ENCODE assay signal across 16 mouse cellular contexts in genomic region chr13:43132859-43133258, GRCm38 (mm10). TPM values are rescaled to one million over a fixed set of nuclear protein-coding genes. Genes with fewer than 3 reads are reported as not detected.
A peak's percentile ranks its signal among the peaks of the same experiment; 100 is the strongest.
DNase-seq lines count a peak whose midpoint lies in the region; ATAC-seq and TF ChIP-seq lines count a peak whose summit lies in the region.
"Had no signal": no experiment of that assay in that cellular context is flagged by ENCODE, and none has a peak within 500 bp of the region (broad histone marks: within the 10 kb centered on the region; RNA-seq: fewer than 3 reads in every experiment).

No protein-coding gene starts in this region.

- H3K36me3 ChIP-seq in hindbrain, embryonic 10.5 days, result peaks cover 9% of the 10 kb centered on the region; the same call in 1 of the 2 replicates
- peaks cover 43% of the 10 kb centered on the region for H3K36me3 ChIP-seq in hindbrain, embryonic 13.5 days
- no peaks in the 10 kb centered on the region for H3K36me3 ChIP-seq in heart, embryonic 13.5 days
- H3K36me3 ChIP-seq in intestine, postnatal 0 days (ENCODE audit: control insufficient read depth, insufficient read depth), result no peaks in the 10 kb centered on the region
- H3K36me3 ChIP-seq: forebrain, embryonic 12.5 days; limb, embryonic 12.5 days had no signal

- whole genome bisulfite sequencing in hindbrain, embryonic 10.5 days, result 78% methylated on average over 9 of the region's 9 CpGs
- WGBS in hindbrain, embryonic 13.5 days, result 71% methylated on average over 9 of the region's 9 CpGs
- 50% methylated on average over 9 of the region's 9 CpGs for WGBS in heart, embryonic 13.5 days
- 51% methylated on average over 9 of the region's 9 CpGs for WGBS in intestine, postnatal 0 days

- H3K4me2 ChIP-seq in hindbrain, embryonic 13.5 days, result no peak overlapping the region
- no peak overlapping the region for H3K4me2 ChIP-seq in heart, embryonic 13.5 days
- H3K4me2 ChIP-seq in intestine, postnatal 0 days (replicated peaks; ENCODE audit: low read depth), result no peak overlapping the region
- H3K4me2 ChIP-seq: forebrain, embryonic 12.5 days; limb, embryonic 12.5 days had no signal

- H3K9ac ChIP-seq in hindbrain, embryonic 13.5 days, result no peak overlapping the region
- H3K9ac ChIP-seq in heart, embryonic 13.5 days, result 0 out of 2 replicates have a peak overlapping the region, but pooled peaks have one; percentile 33
- H3K9ac ChIP-seq in intestine, postnatal 0 days (ENCODE audit: low read depth, low read length), result no peak overlapping the region
- H3K9ac ChIP-seq: forebrain, embryonic 12.5 days; limb, embryonic 12.5 days had no signal

- no peak for DNase-seq in hindbrain, embryonic 10.5 days (ENCODE audit: low spot score)
- DNase-seq in kidney, postnatal 36 days, result peak; percentile 52 to 75
- DNase-seq in gastrocnemius, postnatal 4 days (ENCODE audit: low spot score in 2 of 2), result no peak
- no peak for DNase-seq in layer of hippocampus, postnatal 14 days (ENCODE audit: low spot score in 2 of 2)
- no peak for DNase-seq in layer of hippocampus, adult 9-11 months
- DNase-seq: adrenal gland, postnatal 25 days; embryo, embryonic 11 days; gastrocnemius, postnatal 36 days; thymus, postnatal 25 days had no signal

- H3K27me3 ChIP-seq in hindbrain, embryonic 10.5 days (ENCODE audit: insufficient read depth, poor library complexity, severe bottlenecking), result no peaks in the 10 kb centered on the region
- no peaks in the 10 kb centered on the region for H3K27me3 ChIP-seq in hindbrain, embryonic 13.5 days
- no peaks in the 10 kb centered on the region for H3K27me3 ChIP-seq in heart, embryonic 13.5 days (replicated peaks)
- no peaks in the 10 kb centered on the region for H3K27me3 ChIP-seq in intestine, postnatal 0 days (replicated peaks; ENCODE audit: control insufficient read depth, insufficient read depth, low read length)
- H3K27me3 ChIP-seq: forebrain, embryonic 12.5 days; limb, embryonic 12.5 days; Patski had no signal

- H3K9me3 ChIP-seq in hindbrain, embryonic 10.5 days, result no peaks in the 10 kb centered on the region
- H3K9me3 ChIP-seq in hindbrain, embryonic 13.5 days, result no peaks in the 10 kb centered on the region
- H3K9me3 ChIP-seq in heart, embryonic 13.5 days, result no peaks in the 10 kb centered on the region
- H3K9me3 ChIP-seq in intestine, postnatal 0 days (ENCODE audit: control insufficient read depth), result no peaks in the 10 kb centered on the region
- H3K9me3 ChIP-seq: forebrain, embryonic 12.5 days; limb, embryonic 12.5 days had no signal

- no peak for ATAC-seq in hindbrain, embryonic 13.5 days (ENCODE audit: low FRiP score)
- ATAC-seq in heart, embryonic 13.5 days (ENCODE audit: extremely low read depth, insufficient number of reproducible peaks, low FRiP score, low TSS enrichment), result no peak
- ATAC-seq in intestine, postnatal 0 days, result peak; percentile 69
- ATAC-seq: CD4-positive, CD25-positive, alpha-beta regulatory T cell, adult 4 months had no signal

- 0 out of 2 replicates have a peak overlapping the region, but pooled peaks have one; percentile 29 for H3K27ac ChIP-seq in hindbrain, embryonic 10.5 days
- H3K27ac ChIP-seq in hindbrain, embryonic 13.5 days, result no peak overlapping the region
- peak overlapping the region; percentile 98 for H3K27ac ChIP-seq in heart, embryonic 13.5 days (replicated peaks)
- no peak overlapping the region for H3K27ac ChIP-seq in intestine, postnatal 0 days (ENCODE audit: low read depth, low read length)
- H3K27ac ChIP-seq: forebrain, embryonic 12.5 days; limb, embryonic 12.5 days had no signal

- no peak for TF ChIP-seq CTCF in intestine, postnatal 0 days (IDR thresholded peaks at IDR 0.05; ENCODE audit: low read depth)

- no peak overlapping the region for H3K4me3 ChIP-seq in hindbrain, embryonic 10.5 days
- H3K4me3 ChIP-seq in hindbrain, embryonic 13.5 days, result no peak overlapping the region
- no peak overlapping the region for H3K4me3 ChIP-seq in heart, embryonic 13.5 days
- no peak overlapping the region for H3K4me3 ChIP-seq in intestine, postnatal 0 days (ENCODE audit: low read depth, low read length)
- H3K4me3 ChIP-seq: forebrain, embryonic 12.5 days; limb, embryonic 12.5 days had no signal

- H3K4me1 ChIP-seq in hindbrain, embryonic 10.5 days (replicated peaks), result peaks cover 10% of the 10 kb centered on the region
- H3K4me1 ChIP-seq in hindbrain, embryonic 13.5 days (replicated peaks), result no peaks in the 10 kb centered on the region
- peaks cover 54% of the 10 kb centered on the region for H3K4me1 ChIP-seq in heart, embryonic 13.5 days
- no peaks in the 10 kb centered on the region for H3K4me1 ChIP-seq in intestine, postnatal 0 days (replicated peaks; ENCODE audit: control insufficient read depth, insufficient read depth, low read length)
- H3K4me1 ChIP-seq: forebrain, embryonic 12.5 days had no signal

RNA-seq across cellular contexts. Expression of gene Tbc1d7, which starts 38.4 kb away (rescaled TPM):
- 62.8 and 73.2 TPM in 2 replicates for polyA plus RNA-seq in hindbrain, embryonic 10.5 days (2016; fragmentation: Nextera tagmentation; extraction: Ambion mirVana)
- 85.2 and 85.7 TPM in 2 replicates for polyA plus RNA-seq in hindbrain, embryonic 13.5 days (2015; fragmentation: Nextera tagmentation; extraction: Ambion mirVana)
- polyA plus RNA-seq in heart, embryonic 13.5 days (2015; fragmentation: Nextera tagmentation; extraction: Ambion mirVana), result 55.9 and 60.9 TPM in 2 replicates
- polyA plus RNA-seq in intestine, postnatal 0 days (2015; fragmentation: Nextera tagmentation; extraction: Ambion mirVana), result 22.0 and 24.1 TPM in 2 replicates
- total RNA-seq in gastrocnemius, postnatal 4 days (2021), result 10 to 100 TPM; 24.0 to 26.8 TPM
- total RNA-seq in layer of hippocampus, postnatal 14 days (2021), result 10 to 100 TPM; 33.5 to 40.2 TPM

Comparison
In these comparisons a context has a peak if more than half of its experiments do, and no peak if none do; other contexts are left out.
1. H3K27ac ChIP-seq: peak in hindbrain, embryonic 10.5 days (single experiment) and heart, embryonic 13.5 days (single experiment); none in hindbrain, embryonic 13.5 days (single experiment) and intestine, postnatal 0 days (single experiment).
2. DNase-seq: peak in kidney, postnatal 36 days (2 of 2); none in hindbrain, embryonic 10.5 days (single experiment), gastrocnemius, postnatal 4 days (0 of 2), layer of hippocampus, postnatal 14 days (0 of 2) and layer of hippocampus, adult 9-11 months (single experiment).